Mouse (Mus musculus) heart, embryonic 13.5 days (tissue): Measurements from ENCODE around the gene Unc45a. TPM values are rescaled to one million over a fixed set of nuclear protein-coding genes. Genes with fewer than 3 reads are reported as not detected.
A peak's percentile ranks its signal among the peaks of the same experiment; 100 is the strongest.
"Not testable (repeated sequence)": the region's sequence is repeated elsewhere in the genome, so short reads cannot be mapped to it uniquely, and the experiment has no call there.

ENCODE experiments used
- ATAC-seq: fragments of 200-750 bp; cut with Nextera tagmentation; 2 replicates; pipeline ENCODE4 v1.8.0; 2017; ENCODE audit warnings: moderate TSS enrichment; ENCODE audit not compliant: insufficient number of reproducible peaks, low FRiP score, low TSS enrichment; ENCODE audit errors: extremely low read depth
- H3K27ac ChIP-seq: fragments of 300-500 bp; sonication (generic); replicated peaks from 2 replicates; pipeline ENCODE4 v1.5.1; 2015; ENCODE audit warnings: moderate library complexity, mild to moderate bottlenecking, inconsistent platforms
- H3K27me3 ChIP-seq: fragments of 300-500 bp; sonication (generic); replicated peaks from 2 replicates; pipeline ENCODE4 v1.6.1; 2015; ENCODE audit warnings: mild to moderate bottlenecking, inconsistent platforms
- H3K36me3 ChIP-seq: fragments of 300-500 bp; sonication (generic); 2 replicates; pipeline ENCODE4 v1.6.1; 2015; ENCODE audit warnings: mild to moderate bottlenecking, inconsistent platforms
- H3K4me1 ChIP-seq: fragments of 300-500 bp; sonication (generic); 2 replicates; pipeline ENCODE4 v1.6.1; 2015; ENCODE audit warnings: inconsistent platforms
- H3K4me2 ChIP-seq: fragments of 300-500 bp; sonication (generic); 2 replicates; pipeline ENCODE4 v1.6.1; 2015; ENCODE audit warnings: inconsistent platforms, mild to moderate bottlenecking, moderate library complexity
- H3K4me3 ChIP-seq: fragments of 300-500 bp; sonication (generic); 2 replicates; pipeline ENCODE4 v1.5.1; 2015; ENCODE audit warnings: moderate library complexity, mild to moderate bottlenecking, inconsistent platforms
- H3K9ac ChIP-seq: fragments of 300-500 bp; sonication (generic); 2 replicates; pipeline ENCODE4 v1.6.1; 2015; ENCODE audit warnings: inconsistent platforms, mild to moderate bottlenecking, moderate library complexity
- H3K9me3 ChIP-seq: fragments of 300-500 bp; sonication (generic); 2 replicates; pipeline ENCODE4 v1.6.1; 2016; ENCODE audit warnings: inconsistent platforms
- WGBS: fragments of 180-500 bp; shearing (Covaris S2); methylation state at CpG from one replicate; pipeline ENCODE4 v1.1.7; 2015; ENCODE audit warnings: mixed read lengths; 5-methylcytosine and 5-hydroxymethylcytosine counted together
- polyA plus RNA-seq: library from polyadenylated mRNA; unstranded; fragments of >200 nt; fragmentation: Nextera tagmentation; extraction: Ambion mirVana; gene quantifications from 2 replicates; pipeline ENCODE4 v1.2.1, GENCODE M21; 2015

Gene Unc45a
- polyA plus RNA-seq, 1 experiment from 2014 or later: 20.1 TPM

- 51% methylated on average over 5 of the region's 5 CpGs for WGBS
- peaks cover 63% of the 10 kb centered on the region for H3K36me3 ChIP-seq
Observed at GRCm38 (mm10) chr7:80324816-80325119, 16.0 kb downstream of the Unc45a start.

GRCm38 (mm10) chr7:80324043-80324815, 16.6 kb downstream of the Unc45a start, which contains the start of gene Rccd1:
TSS of gene Rccd1 (minus strand) at chr7:80324454.
- Histone ChIP-seq H3K4me1 (peaks cover 32% of the 10 kb centered on the region), H3K4me2 (peak within 1 kb of the TSS; percentile 86), H3K27me3 (no peaks in the 10 kb centered on the region), H3K9ac (peak within 1 kb of the TSS; percentile 83), H3K27ac (peak within 1 kb of the TSS; percentile 93), H3K9me3 (no peaks in the 10 kb centered on the region), H3K36me3 (peaks cover 63% of the 10 kb centered on the region), H3K4me3 (peak within 1 kb of the TSS; percentile 63)
- WGBS: 1% methylated on average over 37 of the region's 38 CpGs
- ATAC-seq: peak; percentile 90

More at GRCm38 (mm10) chr7:80324816-80325119, 16.0 kb downstream of the Unc45a start:
- H3K4me3 ChIP-seq: peak overlapping the region; percentile 63
- not testable (repeated sequence) for H3K9me3 ChIP-seq, H3K27me3 ChIP-seq, ATAC-seq
- peaks cover 26% of the 10 kb centered on the region for H3K4me1 ChIP-seq
- peak overlapping the region; percentile 86 for H3K4me2 ChIP-seq
- peak overlapping the region; percentile 68; the same call in 1 of the 2 replicates for H3K9ac ChIP-seq
- peak overlapping the region; percentile 93 for H3K27ac ChIP-seq

DNA sequence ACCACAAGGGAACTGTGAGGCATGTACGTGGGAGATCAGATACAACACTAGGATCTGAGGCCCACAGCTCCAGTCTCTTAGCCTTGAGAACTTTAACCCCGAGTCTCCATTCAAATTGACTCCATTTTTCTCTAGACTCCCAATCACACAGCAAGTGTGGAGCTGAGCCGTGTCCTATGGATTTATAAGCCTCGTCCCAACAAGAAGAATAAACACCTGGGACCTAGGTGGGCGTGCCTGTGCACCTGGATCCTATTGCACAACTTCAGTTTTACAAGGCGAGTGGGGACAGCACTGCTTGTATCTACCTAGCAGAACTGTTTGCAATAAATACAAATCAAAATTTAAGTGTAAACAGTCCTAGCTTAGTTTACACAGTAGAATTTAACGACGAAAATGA, 17.5 kb downstream of the Unc45a start:
- ATAC-seq: no peak
- no peaks in the 10 kb centered on the region for H3K9me3 ChIP-seq
- peaks cover 39% of the 10 kb centered on the region for H3K4me1 ChIP-seq
- peak overlapping the region; percentile 86 for H3K4me2 ChIP-seq
- peak overlapping the region; percentile 63 for H3K4me3 ChIP-seq
- peak overlapping the region; percentile 83 for H3K9ac ChIP-seq
- peak overlapping the region; percentile 93 for H3K27ac ChIP-seq
- no peaks in the 10 kb centered on the region for H3K27me3 ChIP-seq
- H3K36me3 ChIP-seq: peaks cover 62% of the 10 kb centered on the region
- WGBS: 20% methylated on average over 8 of the region's 8 CpGs

GRCm38 (mm10) chr7:80319846-80320496, 20.8 kb downstream of the Unc45a start:
- H3K9me3 ChIP-seq: no peaks in the 10 kb centered on the region
- peak overlapping the region; percentile 60 for H3K27ac ChIP-seq
- no peaks in the 10 kb centered on the region for H3K27me3 ChIP-seq
- 71% methylated on average over 19 of the region's 19 CpGs for WGBS
- no peak for ATAC-seq
- H3K9ac ChIP-seq: peak overlapping the region; percentile 37
- peaks cover 59% of the 10 kb centered on the region for H3K36me3 ChIP-seq
- no peak overlapping the region for H3K4me2 ChIP-seq
- H3K4me3 ChIP-seq: no peak overlapping the region
- peaks cover 36% of the 10 kb centered on the region for H3K4me1 ChIP-seq

- Histone ChIP-seq H3K27ac (peak overlapping the region; percentile 60), H3K4me2 (no peak overlapping the region)
- no peak for ATAC-seq
Observed at GRCm38 (mm10) chr7:80318670-80319069, 22.1 kb downstream of the Unc45a start.

DNA sequence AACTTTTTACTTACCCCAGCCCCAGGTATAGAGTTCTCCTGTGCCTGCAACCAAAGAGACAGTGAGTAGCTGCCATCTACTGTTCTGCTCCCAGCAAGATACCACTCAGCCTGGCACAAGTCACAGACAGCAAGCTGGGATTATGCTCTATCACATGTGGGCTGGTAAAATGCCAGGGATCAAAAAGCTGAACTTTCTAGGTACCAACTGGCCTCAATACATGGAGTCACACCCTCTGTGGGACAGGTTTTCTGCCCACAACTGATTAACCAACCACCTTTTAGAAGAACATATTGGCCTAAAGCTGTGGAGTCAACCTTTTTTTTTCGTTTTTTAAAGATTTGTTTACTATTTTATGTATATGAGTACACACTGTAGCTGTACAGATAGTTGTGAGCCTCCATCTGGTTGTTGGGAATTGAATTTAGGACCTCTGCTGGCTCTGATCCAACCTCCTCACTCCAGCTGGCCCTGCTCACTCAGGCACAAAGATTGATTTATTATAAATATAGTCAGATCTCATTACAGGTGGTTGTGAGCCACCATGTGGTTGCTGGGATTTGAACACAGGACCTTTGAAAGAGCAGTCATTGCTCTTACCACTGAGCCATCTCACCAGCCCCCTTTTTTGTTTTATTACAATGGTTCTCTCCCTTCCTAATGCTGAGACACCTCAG, 23.2 kb downstream of the Unc45a start:
- 68% methylated on average over 1 of the region's 1 CpGs for WGBS
- Histone ChIP-seq H3K4me1 (peaks cover 24% of the 10 kb centered on the region), H3K36me3 (peaks cover 82% of the 10 kb centered on the region), H3K4me3 (no peak overlapping the region), H3K27ac (no peak overlapping the region), H3K27me3 (no peaks in the 10 kb centered on the region), H3K4me2 (no peak overlapping the region), H3K9me3 (no peaks in the 10 kb centered on the region), H3K9ac (no peak overlapping the region)
- ATAC-seq: no peak

More at GRCm38 (mm10) chr7:80318670-80319069, 22.1 kb downstream of the Unc45a start:
- peaks cover 34% of the 10 kb centered on the region for H3K4me1 ChIP-seq
- peak overlapping the region; percentile 37 for H3K9ac ChIP-seq
- no peaks in the 10 kb centered on the region for H3K9me3 ChIP-seq
- peaks cover 71% of the 10 kb centered on the region for H3K36me3 ChIP-seq
- no peaks in the 10 kb centered on the region for H3K27me3 ChIP-seq
- 79% methylated on average over 4 of the region's 4 CpGs for WGBS
- no peak overlapping the region for H3K4me3 ChIP-seq

DNA sequence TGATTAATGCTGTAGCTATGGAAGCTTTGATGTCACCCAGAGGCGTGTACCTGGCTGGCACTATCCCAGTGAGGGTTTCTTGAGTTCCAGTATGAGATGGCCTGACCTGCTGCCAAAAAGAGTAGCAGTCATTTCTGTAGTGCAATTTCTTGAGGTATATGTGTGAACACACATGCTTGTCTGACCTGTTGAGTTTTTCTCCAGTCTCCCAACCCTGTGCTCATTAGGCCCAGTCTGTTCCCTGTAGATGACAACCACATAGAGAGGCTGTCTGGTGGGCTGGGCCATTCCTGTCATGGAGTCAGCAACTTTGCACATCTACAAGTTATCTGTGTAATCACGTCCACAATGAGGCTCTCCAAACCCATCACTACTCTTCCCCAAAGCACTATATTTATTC, 25.1 kb downstream of the Unc45a start:
- no peaks in the 10 kb centered on the region for H3K9me3 ChIP-seq
- H3K27ac ChIP-seq: no peak overlapping the region
- H3K36me3 ChIP-seq: peaks cover 96% of the 10 kb centered on the region
- no peak for ATAC-seq
- no peak overlapping the region for H3K4me2 ChIP-seq
- no peak overlapping the region for H3K4me3 ChIP-seq
- H3K9ac ChIP-seq: no peak overlapping the region
- no peaks in the 10 kb centered on the region for H3K27me3 ChIP-seq
- peaks cover 18% of the 10 kb centered on the region for H3K4me1 ChIP-seq
- 73% methylated on average over 2 of the region's 2 CpGs for WGBS

- Histone ChIP-seq H3K4me2 (no peak overlapping the region), H3K27me3 (no peaks in the 10 kb centered on the region), H3K36me3 (peaks cover 99% of the 10 kb centered on the region), H3K9me3 (no peaks in the 10 kb centered on the region), H3K27ac (no peak overlapping the region), H3K9ac (no peak overlapping the region), H3K4me1 (no peaks in the 10 kb centered on the region), H3K4me3 (no peak overlapping the region)
- no peak for ATAC-seq
- 76% methylated on average over 7 of the region's 7 CpGs for WGBS
Observed at GRCm38 (mm10) chr7:80310771-80311170, 30.0 kb downstream of the Unc45a start.

- H3K9ac ChIP-seq: no peak overlapping the region
- H3K4me1 ChIP-seq: no peaks in the 10 kb centered on the region
- H3K4me3 ChIP-seq: no peak overlapping the region
- no peak overlapping the region for H3K27ac ChIP-seq
- no peaks in the 10 kb centered on the region for H3K9me3 ChIP-seq
- peaks cover 99% of the 10 kb centered on the region for H3K36me3 ChIP-seq
- no peak overlapping the region for H3K4me2 ChIP-seq
- ATAC-seq: no peak
- no peaks in the 10 kb centered on the region for H3K27me3 ChIP-seq
- 85% methylated on average over 3 of the region's 3 CpGs for WGBS
Observed at GRCm38 (mm10) chr7:80307766-80308165, 33.0 kb downstream of the Unc45a start.

DNA sequence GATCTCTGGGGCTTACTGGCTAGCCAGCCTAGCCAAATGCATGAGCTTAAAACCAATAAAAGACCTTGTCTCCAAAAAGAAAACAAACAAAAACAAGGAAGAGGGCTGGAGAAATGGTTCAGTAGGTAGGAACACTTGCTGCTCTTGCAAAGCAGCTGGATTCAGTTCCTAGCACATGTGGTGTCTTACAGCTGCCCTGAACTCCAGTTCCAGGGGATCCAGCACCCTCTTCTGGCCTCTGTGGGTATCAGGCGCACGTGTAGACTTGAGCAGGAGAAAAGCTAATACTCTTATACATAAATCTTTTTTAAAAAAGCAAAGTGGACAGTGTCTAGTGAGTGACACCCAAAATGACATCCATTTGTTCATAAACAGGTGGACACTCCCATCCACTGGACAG, 39.3 kb downstream of the Unc45a start:
- no peak for ATAC-seq
- Histone ChIP-seq H3K4me2 (no peak overlapping the region), H3K27ac (no peak overlapping the region), H3K4me1 (peaks cover 16% of the 10 kb centered on the region), H3K9me3 (no peaks in the 10 kb centered on the region), H3K36me3 (peaks cover 87% of the 10 kb centered on the region), H3K9ac (no peak overlapping the region), H3K4me3 (no peak overlapping the region), H3K27me3 (no peaks in the 10 kb centered on the region)
- 86% methylated on average over 2 of the region's 2 CpGs for WGBS

DNA sequence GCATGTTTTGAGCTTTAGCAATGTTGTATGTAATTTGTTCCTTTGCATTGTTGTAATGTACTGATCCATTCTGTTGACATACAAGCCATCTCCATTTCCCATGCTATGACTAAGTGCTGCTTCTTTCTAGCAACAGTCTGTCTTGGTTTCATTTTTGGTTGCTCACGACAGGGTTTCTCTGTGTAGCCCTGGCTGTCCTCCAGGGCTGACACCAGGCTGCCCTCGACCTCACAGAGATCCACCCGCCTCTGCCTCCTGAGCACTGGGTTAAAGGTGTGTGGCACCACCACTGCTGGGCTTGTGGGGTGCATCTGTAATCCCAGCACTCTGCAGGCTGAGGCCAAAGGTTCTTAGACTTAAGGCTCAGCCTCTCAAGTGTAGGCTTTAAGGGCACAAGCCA, 41.2 kb downstream of the Unc45a start:
- no peaks in the 10 kb centered on the region for H3K27me3 ChIP-seq
- no peaks in the 10 kb centered on the region for H3K9me3 ChIP-seq
- H3K36me3 ChIP-seq: peaks cover 70% of the 10 kb centered on the region
- no peak overlapping the region for H3K9ac ChIP-seq
- H3K27ac ChIP-seq: no peak overlapping the region
- WGBS: 88% methylated on average over 3 of the region's 3 CpGs
- no peak overlapping the region for H3K4me2 ChIP-seq
- ATAC-seq: no peak
- H3K4me1 ChIP-seq: peaks cover 30% of the 10 kb centered on the region
- H3K4me3 ChIP-seq: no peak overlapping the region
